In genomic region chr14:54228501-54228900, GRCm38 (mm10) we compare ENCODE assay signal across 8 mouse cellular contexts. TPM values are rescaled to one million over a fixed set of nuclear protein-coding genes. Genes with fewer than 3 reads are reported as not detected.
DNase-seq lines count a peak whose midpoint lies in the region; ATAC-seq lines count a peak whose summit lies in the region.
"Had no signal": no experiment of that assay in that cellular context is flagged by ENCODE, and none has a peak within 500 bp of the region (broad histone marks: within the 10 kb centered on the region; RNA-seq: fewer than 3 reads in every experiment).

No protein-coding gene starts in this region.

- no peak overlapping the region; the same call in 1 of the 2 replicates for H3K4me3 ChIP-seq in lung, embryonic 16.5 days (ENCODE audit: low read length)
- peak overlapping the region; percentile 28 for H3K4me3 ChIP-seq in forebrain, embryonic 11.5 days (ENCODE audit: low read depth, low read length)
- H3K4me3 ChIP-seq in intestine, embryonic 16.5 days (ENCODE audit: low read length) = no peak overlapping the region
- peak overlapping the region; percentile 30 for H3K4me3 ChIP-seq in neural tube, embryonic 13.5 days

- peaks cover 44% of the 10 kb centered on the region for H3K4me1 ChIP-seq in lung, embryonic 16.5 days (replicated peaks; ENCODE audit: control insufficient read depth, insufficient read depth, low read length)
- H3K4me1 ChIP-seq in forebrain, embryonic 11.5 days (replicated peaks; ENCODE audit: control insufficient read depth, insufficient read depth, low read length) = peaks cover 7% of the 10 kb centered on the region
- H3K4me1 ChIP-seq in intestine, embryonic 16.5 days (ENCODE audit: control insufficient read depth, insufficient read depth, low read length) = peaks cover 44% of the 10 kb centered on the region
- H3K4me1 ChIP-seq in neural tube, embryonic 13.5 days (replicated peaks) = peaks cover 60% of the 10 kb centered on the region

- no peak overlapping the region for H3K27ac ChIP-seq in lung, embryonic 16.5 days (ENCODE audit: low read length)
- H3K27ac ChIP-seq in forebrain, embryonic 11.5 days (ENCODE audit: low read depth, low read length) = peak overlapping the region; percentile 62
- H3K27ac ChIP-seq in intestine, embryonic 16.5 days (ENCODE audit: low read length) = no peak overlapping the region; the same call in 1 of the 2 replicates
- H3K27ac ChIP-seq in neural tube, embryonic 13.5 days (replicated peaks) = peak overlapping the region; percentile 91

- H3K9ac ChIP-seq in lung, embryonic 16.5 days (ENCODE audit: low read length) = peak overlapping the region; percentile 61; the same call in 1 of the 2 replicates
- peak overlapping the region; percentile 61 for H3K9ac ChIP-seq in forebrain, embryonic 11.5 days (ENCODE audit: low read length)
- peak overlapping the region; percentile 46 for H3K9ac ChIP-seq in intestine, embryonic 16.5 days (ENCODE audit: low read depth, low read length)
- H3K9ac ChIP-seq in neural tube, embryonic 13.5 days = peak overlapping the region; percentile 70

- 29% methylated on average over 7 of the region's 7 CpGs for WGBS in lung, embryonic 16.5 days
- WGBS in forebrain, embryonic 11.5 days = 8% methylated on average over 7 of the region's 7 CpGs
- 27% methylated on average over 7 of the region's 7 CpGs for WGBS in intestine, embryonic 16.5 days
- 12% methylated on average over 7 of the region's 7 CpGs for WGBS in neural tube, embryonic 13.5 days

- peak overlapping the region; percentile 67 for H3K4me2 ChIP-seq in lung, embryonic 16.5 days (ENCODE audit: low read depth, low read length)
- H3K4me2 ChIP-seq in forebrain, embryonic 11.5 days (ENCODE audit: low read depth, low read length, severe bottlenecking) = peak overlapping the region; percentile 60
- H3K4me2 ChIP-seq in intestine, embryonic 16.5 days (ENCODE audit: low read depth, low read length) = peak overlapping the region; percentile 53; the same call in 1 of the 2 replicates
- H3K4me2 ChIP-seq in neural tube, embryonic 13.5 days = peak overlapping the region; percentile 60

- H3K9me3 ChIP-seq in lung, embryonic 16.5 days (ENCODE audit: control insufficient read depth, low read length) = no peaks in the 10 kb centered on the region
- H3K9me3 ChIP-seq in forebrain, embryonic 11.5 days (ENCODE audit: control insufficient read depth, low read length) = no peaks in the 10 kb centered on the region
- H3K9me3 ChIP-seq in intestine, embryonic 16.5 days (ENCODE audit: control insufficient read depth, low read length) = no peaks in the 10 kb centered on the region
- no peaks in the 10 kb centered on the region for H3K9me3 ChIP-seq in neural tube, embryonic 13.5 days

- ATAC-seq in lung, embryonic 16.5 days (ENCODE audit: low read depth) = no peak
- peak; percentile 25 for ATAC-seq in forebrain, embryonic 11.5 days (replicated peaks; ENCODE audit: low FRiP score)
- ATAC-seq in intestine, embryonic 16.5 days = no peak
- peak; percentile 29; the same call in 1 of the 2 replicates for ATAC-seq in neural tube, embryonic 13.5 days (ENCODE audit: low read depth)

- DNase-seq in lung, postnatal 14 days = no peak
- DNase-seq in forebrain, embryonic 11.5 days (ENCODE audit: low spot score) = no peak
- no peak for DNase-seq in cerebellum, adult 8-10 months
- DNase-seq in layer of hippocampus, adult 9-11 months = no peak

- H3K36me3 ChIP-seq in lung, embryonic 16.5 days (ENCODE audit: control insufficient read depth, insufficient read depth, low read length) = no peaks in the 10 kb centered on the region
- no peaks in the 10 kb centered on the region for H3K36me3 ChIP-seq in forebrain, embryonic 11.5 days (ENCODE audit: control insufficient read depth, insufficient read depth, low read length)
- no peaks in the 10 kb centered on the region for H3K36me3 ChIP-seq in intestine, embryonic 16.5 days (ENCODE audit: control insufficient read depth, insufficient read depth, low read length)
- no peaks in the 10 kb centered on the region for H3K36me3 ChIP-seq in neural tube, embryonic 13.5 days

- H3K27me3 ChIP-seq in lung, embryonic 16.5 days (ENCODE audit: control insufficient read depth, insufficient read depth, low read depth, low read length) = no peaks in the 10 kb centered on the region
- no peaks in the 10 kb centered on the region for H3K27me3 ChIP-seq in forebrain, embryonic 11.5 days (ENCODE audit: control insufficient read depth, insufficient read depth, low read length)
- H3K27me3 ChIP-seq in intestine, embryonic 16.5 days (replicated peaks; ENCODE audit: control insufficient read depth, insufficient read depth, low read length) = no peaks in the 10 kb centered on the region
- no peaks in the 10 kb centered on the region for H3K27me3 ChIP-seq in neural tube, embryonic 13.5 days

RNA-seq across cellular contexts. Expression of gene Dad1, which starts 25.4 kb away (rescaled TPM):
- polyA plus RNA-seq in lung, embryonic 16.5 days (2015; fragmentation: Nextera tagmentation; extraction: Ambion mirVana) = 430 and 439 TPM in 2 replicates
- 233 and 240 TPM in 2 replicates for polyA plus RNA-seq in forebrain, embryonic 11.5 days (2014; fragmentation: Nextera tagmentation; extraction: Ambion mirVana)
- 489 and 514 TPM in 2 replicates for polyA plus RNA-seq in intestine, embryonic 16.5 days (2015; fragmentation: Nextera tagmentation; extraction: Ambion mirVana)
- polyA plus RNA-seq in neural tube, embryonic 13.5 days (2015; fragmentation: Nextera tagmentation; extraction: Ambion mirVana) = 416 and 437 TPM in 2 replicates

RNA-seq across cellular contexts. Expression of gene Abhd4, which starts 25.5 kb away (rescaled TPM):
- 61.5 and 67.0 TPM in 2 replicates for polyA plus RNA-seq in lung, embryonic 16.5 days (2015; fragmentation: Nextera tagmentation; extraction: Ambion mirVana)
- 50.9 and 53.5 TPM in 2 replicates for polyA plus RNA-seq in forebrain, embryonic 11.5 days (2014; fragmentation: Nextera tagmentation; extraction: Ambion mirVana)
- 47.4 and 47.8 TPM in 2 replicates for polyA plus RNA-seq in intestine, embryonic 16.5 days (2015; fragmentation: Nextera tagmentation; extraction: Ambion mirVana)
- 60.4 and 72.4 TPM in 2 replicates for polyA plus RNA-seq in neural tube, embryonic 13.5 days (2015; fragmentation: Nextera tagmentation; extraction: Ambion mirVana)

RNA-seq across cellular contexts. Expression of gene Olfr49, which starts 56.2 kb away (rescaled TPM):
- polyA plus RNA-seq in lung, embryonic 16.5 days (2015; fragmentation: Nextera tagmentation; extraction: Ambion mirVana) = not detected in 2 replicates
- polyA plus RNA-seq in forebrain, embryonic 11.5 days (2014; fragmentation: Nextera tagmentation; extraction: Ambion mirVana) = not detected in 2 replicates
- not detected in 2 replicates for polyA plus RNA-seq in intestine, embryonic 16.5 days (2015; fragmentation: Nextera tagmentation; extraction: Ambion mirVana)
- polyA plus RNA-seq in neural tube, embryonic 13.5 days (2015; fragmentation: Nextera tagmentation; extraction: Ambion mirVana) = not detected in 2 replicates
- polyA plus RNA-seq: liver, adult 2 months had no signal

Comparison
In these comparisons a context has a peak if more than half of its experiments do, and no peak if none do; other contexts are left out.
1. ATAC-seq: peak in forebrain, embryonic 11.5 days (single experiment) and neural tube, embryonic 13.5 days (single experiment); none in lung, embryonic 16.5 days (single experiment) and intestine, embryonic 16.5 days (single experiment).
2. H3K27ac ChIP-seq: peak in forebrain, embryonic 11.5 days (single experiment) and neural tube, embryonic 13.5 days (single experiment); none in lung, embryonic 16.5 days (single experiment) and intestine, embryonic 16.5 days (single experiment).
3. H3K4me3 ChIP-seq: peak in forebrain, embryonic 11.5 days (single experiment) and neural tube, embryonic 13.5 days (single experiment); none in lung, embryonic 16.5 days (single experiment) and intestine, embryonic 16.5 days (single experiment).
4. Peak in every context shown above with its lines, with median percentiles within 50 percentile points of each other: H3K4me2 ChIP-seq and H3K9ac ChIP-seq.